Mouse (Mus musculus) urinary bladder, postnatal 10 days (tissue): ENCODE results near the gene Slc39a1.

Experiments used
- DNase-seq: peaks from one replicate; pipeline ENCODE4 v3.0.0; 2022; ENCODE audit warnings: low spot score

Slc39a1 gene

GRCm38 (mm10) chr3:90294651-90295050 lies 46.7 kb downstream of the Slc39a1 start:
- DNase-seq, result no peak
